Mouse (Mus musculus) brain, embryonic 14.5 days (tissue): ENCODE data around the gene Spats2l. TPM values are rescaled to one million over a fixed set of nuclear protein-coding genes. Genes with fewer than 3 reads are reported as not detected.

ENCODE experiments used
- DNase-seq: peaks from one replicate; pipeline ENCODE4 v3.0.0-alpha.2; 2011; ENCODE audit warnings: low read depth
- CTCF ChIP-seq: fragments of 200-500 bp; IDR thresholded peaks from 2 replicates; pipeline ENCODE4 v1.5.1; 2012; ENCODE audit warnings: inconsistent platforms, mild to moderate bottlenecking, moderate library complexity, borderline replicate concordance; ENCODE audit not compliant: insufficient read depth, insufficient read length; ENCODE audit errors: extremely low read depth
- POLR2A ChIP-seq: fragments of 200-500 bp; IDR thresholded peaks from 2 replicates; pipeline ENCODE4 v1.6.1; 2012; ENCODE audit warnings: mild to moderate bottlenecking, inconsistent platforms, borderline replicate concordance; ENCODE audit not compliant: poor library complexity, insufficient read depth, insufficient read length, severe bottlenecking; ENCODE audit errors: extremely low read depth
- polyA plus RNA-seq: library from polyadenylated mRNA; depleted of rRNA; stranded (reverse); fragments of >200 nt; gene quantifications from 2 replicates; pipeline ENCODE4 v1.2.3, GENCODE M21; 2012

Gene Spats2l
- polyA plus RNA-seq, 1 experiment, result 33.5 TPM

- no peak for DNase-seq
These were observed 18.2 kb downstream of the Spats2l start for GRCm38 (mm10) chr1:57792212-57792611.

GRCm38 (mm10) chr1:57795838-57796237 lies 21.9 kb downstream of the Spats2l start:
- DNase-seq, result no peak
- TF ChIP-seq CTCF, result no peak
- TF ChIP-seq POLR2A, result no peak

More at GRCm38 (mm10) chr1:57792212-57792611, 18.2 kb downstream of the Spats2l start:
- TF ChIP-seq CTCF (no peak), POLR2A (no peak)

- no peak for DNase-seq
- no peak for TF ChIP-seq CTCF
- TF ChIP-seq POLR2A, result no peak
These were observed 25.4 kb downstream of the Spats2l start for GRCm38 (mm10) chr1:57799398-57799797.

GRCm38 (mm10) chr1:57800846-57801245 lies 26.9 kb downstream of the Spats2l start:
- DNase-seq, result peak; percentile 31
- TF ChIP-seq CTCF, result no peak
- no peak for TF ChIP-seq POLR2A

GRCm38 (mm10) chr1:57806126-57806525 lies 32.2 kb downstream of the Spats2l start:
- no peak for TF ChIP-seq POLR2A
- TF ChIP-seq CTCF, result no peak
- no peak for DNase-seq

GRCm38 (mm10) chr1:57807882-57808281 lies 33.9 kb downstream of the Spats2l start:
- peak; percentile 57 for DNase-seq

GRCm38 (mm10) chr1:57810221-57810620 lies 36.3 kb downstream of the Spats2l start:
- DNase-seq, result no peak
- TF ChIP-seq CTCF, result no peak
- no peak for TF ChIP-seq POLR2A

More at GRCm38 (mm10) chr1:57807882-57808281, 33.9 kb downstream of the Spats2l start:
- TF ChIP-seq POLR2A (no peak), CTCF (no peak)

- TF ChIP-seq POLR2A, result no peak
- no peak for TF ChIP-seq CTCF
- DNase-seq, result no peak
These were observed 43.1 kb downstream of the Spats2l start for GRCm38 (mm10) chr1:57817103-57817502.

GRCm38 (mm10) chr1:57820428-57820997 lies 46.6 kb downstream of the Spats2l start:
- DNase-seq, result no peak
- TF ChIP-seq CTCF (no peak), POLR2A (no peak)

- TF ChIP-seq POLR2A, result no peak
- no peak for TF ChIP-seq CTCF
These were observed 51.2 kb downstream of the Spats2l start for GRCm38 (mm10) chr1:57824966-57825759.

GRCm38 (mm10) chr1:57826245-57826644 lies 52.3 kb downstream of the Spats2l start:
- TF ChIP-seq POLR2A, result no peak
- no peak for TF ChIP-seq CTCF
- DNase-seq, result peak; percentile 32

More at GRCm38 (mm10) chr1:57824966-57825759, 51.2 kb downstream of the Spats2l start:
- no peak for DNase-seq

GRCm38 (mm10) chr1:57833145-57833544 lies 59.2 kb downstream of the Spats2l start:
- TF ChIP-seq CTCF (no peak), POLR2A (no peak)
- DNase-seq, result no peak

GRCm38 (mm10) chr1:57835128-57835527 lies 61.2 kb downstream of the Spats2l start:
- TF ChIP-seq POLR2A, result no peak
- no peak for TF ChIP-seq CTCF
- DNase-seq, result no peak
